Mouse (Mus musculus) intestine, postnatal 0 days (tissue): ENCODE data around the gene Clip3. TPM values are rescaled to one million over a fixed set of nuclear protein-coding genes. Genes with fewer than 3 reads are reported as not detected.

Experiments
- ATAC-seq: fragments of 200-750 bp; cut with Nextera tagmentation; 2 replicates; pipeline ENCODE4 v1.8.0; 2017; ENCODE audit warnings: mild to moderate bottlenecking, moderate TSS enrichment, moderate library complexity
- H3K27ac ChIP-seq: fragments of 300-500 bp; sonication (generic); 2 replicates; pipeline ENCODE4 v1.5.1; 2014; ENCODE audit warnings: mild to moderate bottlenecking, low read depth, low read length, moderate library complexity
- H3K27me3 ChIP-seq: fragments of 300-500 bp; sonication (generic); replicated peaks from 2 replicates; pipeline ENCODE4 v1.6.1; 2014; ENCODE audit warnings: low read length, mixed read lengths; ENCODE audit not compliant: control insufficient read depth, insufficient read depth
- H3K36me3 ChIP-seq: fragments of 300-500 bp; sonication (generic); 2 replicates; pipeline ENCODE4 v1.6.1; 2014; ENCODE audit warnings: mild to moderate bottlenecking, moderate library complexity; ENCODE audit not compliant: control insufficient read depth, insufficient read depth
- H3K4me1 ChIP-seq: fragments of 300-500 bp; sonication (generic); replicated peaks from 2 replicates; pipeline ENCODE4 v1.6.1; 2014; ENCODE audit warnings: antibody characterized with exemption, low read length, mixed read lengths; ENCODE audit not compliant: control insufficient read depth, insufficient read depth
- H3K4me2 ChIP-seq: fragments of 300-500 bp; sonication (generic); replicated peaks from 2 replicates; pipeline ENCODE4 v1.6.1; 2014; ENCODE audit warnings: low read depth, mild to moderate bottlenecking, moderate library complexity
- H3K4me3 ChIP-seq: fragments of 300-500 bp; sonication (generic); 2 replicates; pipeline ENCODE4 v1.5.1; 2014; ENCODE audit warnings: low read depth, low read length
- H3K9ac ChIP-seq: fragments of 300-500 bp; sonication (generic); 2 replicates; pipeline ENCODE4 v1.6.1; 2014; ENCODE audit warnings: mild to moderate bottlenecking, low read depth, low read length
- H3K9me3 ChIP-seq: fragments of 300-500 bp; sonication (generic); 2 replicates; pipeline ENCODE4 v1.6.1; 2016; ENCODE audit warnings: mixed run types; ENCODE audit not compliant: control insufficient read depth
- CTCF ChIP-seq: sonication (generic); IDR thresholded peaks from 2 replicates; pipeline ENCODE4 v1.5.1; 2016; ENCODE audit warnings: low read depth, mild to moderate bottlenecking, control low read depth, antibody characterized with exemption, moderate library complexity
- WGBS: fragments of 180-500 bp; shearing (Covaris S2); extraction: QIAGEN DNeasy Blood & Tissue Kit; methylation state at CpG from one replicate; pipeline ENCODE4 v1.1.7; 2014; 5-methylcytosine and 5-hydroxymethylcytosine counted together
- polyA plus RNA-seq: library from polyadenylated mRNA; unstranded; fragments of >200 nt; fragmentation: Nextera tagmentation; extraction: Ambion mirVana; gene quantifications from 2 replicates; pipeline ENCODE4 v1.2.1, GENCODE M21; 2015

The Clip3 gene
- polyA plus RNA-seq, 1 experiment from 2014 or later = 9.7 TPM

GRCm38 (mm10) chr7:30280670-30281138 lies 10.8 kb upstream of the Clip3 start:
- no peak for TF ChIP-seq CTCF
- WGBS = under 1% methylated on average over 20 of the region's 20 CpGs

GRCm38 (mm10) chr7:30281522-30281921 lies 10.0 kb upstream of the Clip3 start:
- no peaks in the 10 kb centered on the region for H3K4me1 ChIP-seq
- no peaks in the 10 kb centered on the region for H3K27me3 ChIP-seq
- no peaks in the 10 kb centered on the region for H3K9me3 ChIP-seq
- no peak for ATAC-seq
- H3K4me2 ChIP-seq = no peak overlapping the region; the same call in 1 of the 2 replicates
- no peak overlapping the region for H3K4me3 ChIP-seq
- no peaks in the 10 kb centered on the region for H3K36me3 ChIP-seq
- H3K9ac ChIP-seq = no peak overlapping the region
- TF ChIP-seq CTCF = no peak
- WGBS = 76% methylated on average over 4 of the region's 4 CpGs
- H3K27ac ChIP-seq = no peak overlapping the region; the same call in 1 of the 2 replicates

More at GRCm38 (mm10) chr7:30280670-30281138, 10.8 kb upstream of the Clip3 start:
- peak overlapping the region; percentile 23; the same call in 1 of the 2 replicates for H3K9ac ChIP-seq
- no peaks in the 10 kb centered on the region for H3K4me1 ChIP-seq
- no peaks in the 10 kb centered on the region for H3K9me3 ChIP-seq
- H3K27ac ChIP-seq = peak overlapping the region; percentile 80
- peak overlapping the region; percentile 83 for H3K4me3 ChIP-seq
- peak; percentile 89 for ATAC-seq
- H3K4me2 ChIP-seq = peak overlapping the region; percentile 93
- H3K36me3 ChIP-seq = no peaks in the 10 kb centered on the region
- H3K27me3 ChIP-seq = no peaks in the 10 kb centered on the region

GRCm38 (mm10) chr7:30282740-30283139 lies 8.8 kb upstream of the Clip3 start:
- 70% methylated on average over 7 of the region's 7 CpGs for WGBS
- no peaks in the 10 kb centered on the region for H3K27me3 ChIP-seq
- no peaks in the 10 kb centered on the region for H3K4me1 ChIP-seq
- H3K27ac ChIP-seq = no peak overlapping the region
- ATAC-seq = no peak
- H3K4me3 ChIP-seq = no peak overlapping the region
- H3K4me2 ChIP-seq = no peak overlapping the region
- H3K36me3 ChIP-seq = no peaks in the 10 kb centered on the region
- no peak for TF ChIP-seq CTCF
- H3K9me3 ChIP-seq = no peaks in the 10 kb centered on the region
- no peak overlapping the region for H3K9ac ChIP-seq

GRCm38 (mm10) chr7:30286701-30287410 lies 4.7 kb upstream of the Clip3 start:
- 61% methylated on average over 8 of the region's 8 CpGs for WGBS
- no peaks in the 10 kb centered on the region for H3K9me3 ChIP-seq
- H3K4me2 ChIP-seq = no peak overlapping the region
- H3K9ac ChIP-seq = no peak overlapping the region
- no peak overlapping the region for H3K4me3 ChIP-seq
- no peak overlapping the region for H3K27ac ChIP-seq
- no peak for TF ChIP-seq CTCF
- H3K4me1 ChIP-seq = no peaks in the 10 kb centered on the region
- no peaks in the 10 kb centered on the region for H3K36me3 ChIP-seq
- no peaks in the 10 kb centered on the region; the same call in 1 of the 2 replicates for H3K27me3 ChIP-seq
- ATAC-seq = no peak

- no peak for TF ChIP-seq CTCF
- no peak for ATAC-seq
- Histone ChIP-seq H3K36me3 (no peaks in the 10 kb centered on the region), H3K9ac (no peak overlapping the region), H3K4me3 (no peak overlapping the region), H3K27me3 (no peaks in the 10 kb centered on the region; the same call in 1 of the 2 replicates), H3K4me2 (no peak overlapping the region), H3K9me3 (no peaks in the 10 kb centered on the region), H3K4me1 (no peaks in the 10 kb centered on the region), H3K27ac (no peak overlapping the region)
- WGBS = 59% methylated on average over 6 of the region's 6 CpGs
Observed at GRCm38 (mm10) chr7:30288046-30288445, 3.5 kb upstream of the Clip3 start.

GRCm38 (mm10) chr7:30289071-30289713 lies 2.3 kb upstream of the Clip3 start:
- Histone ChIP-seq H3K4me3 (no peak overlapping the region), H3K27ac (no peak overlapping the region), H3K27me3 (no peaks in the 10 kb centered on the region; the same call in 1 of the 2 replicates), H3K9me3 (no peaks in the 10 kb centered on the region), H3K4me1 (no peaks in the 10 kb centered on the region), H3K4me2 (no peak overlapping the region), H3K9ac (no peak overlapping the region), H3K36me3 (no peaks in the 10 kb centered on the region)
- ATAC-seq = no peak
- 64% methylated on average over 7 of the region's 7 CpGs for WGBS
- TF ChIP-seq CTCF = no peak
